Mouse (Mus musculus): Measurements from ENCODE around the gene Ints1.
A peak's percentile ranks its signal among the peaks of the same experiment; 100 is the strongest.

Ints1 gene

GRCm38 (mm10) chr5:139745771-139746170, 29.7 kb downstream of the Ints1 start:
- TF ChIP-seq GATA4 (IDR thresholded peaks at IDR 0.05; ENCODE audit: insufficient replicate concordance, low read length): no peak

DNA sequence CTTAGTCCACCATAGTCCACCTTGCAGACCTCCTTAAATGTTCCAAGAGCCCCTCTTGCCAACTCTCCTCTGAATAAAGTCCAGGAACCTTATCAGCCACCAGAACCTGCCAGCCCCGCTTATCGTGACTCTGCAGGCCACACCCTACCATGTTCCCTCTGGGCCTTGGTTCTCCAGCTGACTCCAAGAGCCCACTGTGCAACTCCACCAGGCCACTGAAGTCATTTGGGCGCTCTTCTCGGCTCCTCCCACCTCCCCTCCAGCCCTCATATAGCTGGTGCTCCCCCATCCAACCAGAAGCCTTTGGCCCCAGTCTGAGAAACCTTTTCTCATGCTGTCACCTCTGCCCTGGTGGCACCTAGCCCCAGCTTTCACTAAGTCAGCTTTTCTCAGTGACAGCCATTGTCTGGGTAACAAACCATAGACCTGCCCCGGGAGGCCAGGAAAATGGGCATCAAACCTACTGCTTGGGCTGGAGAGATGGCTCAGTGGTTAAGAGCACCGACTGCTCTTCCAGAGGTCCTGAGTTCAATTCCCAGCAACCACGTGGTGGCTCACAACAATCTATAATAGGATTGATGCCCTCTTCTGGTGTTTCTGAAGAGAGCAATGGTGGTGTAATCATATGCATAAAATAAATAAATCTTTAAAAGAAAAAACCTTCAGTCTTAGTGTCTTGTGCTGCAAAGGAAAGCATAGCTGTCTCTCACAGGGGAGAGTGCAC, 36.7 kb downstream of the Ints1 start:
- TF ChIP-seq GATA4 (IDR thresholded peaks at IDR 0.05; ENCODE audit: insufficient replicate concordance, low read length): no peak

DNA sequence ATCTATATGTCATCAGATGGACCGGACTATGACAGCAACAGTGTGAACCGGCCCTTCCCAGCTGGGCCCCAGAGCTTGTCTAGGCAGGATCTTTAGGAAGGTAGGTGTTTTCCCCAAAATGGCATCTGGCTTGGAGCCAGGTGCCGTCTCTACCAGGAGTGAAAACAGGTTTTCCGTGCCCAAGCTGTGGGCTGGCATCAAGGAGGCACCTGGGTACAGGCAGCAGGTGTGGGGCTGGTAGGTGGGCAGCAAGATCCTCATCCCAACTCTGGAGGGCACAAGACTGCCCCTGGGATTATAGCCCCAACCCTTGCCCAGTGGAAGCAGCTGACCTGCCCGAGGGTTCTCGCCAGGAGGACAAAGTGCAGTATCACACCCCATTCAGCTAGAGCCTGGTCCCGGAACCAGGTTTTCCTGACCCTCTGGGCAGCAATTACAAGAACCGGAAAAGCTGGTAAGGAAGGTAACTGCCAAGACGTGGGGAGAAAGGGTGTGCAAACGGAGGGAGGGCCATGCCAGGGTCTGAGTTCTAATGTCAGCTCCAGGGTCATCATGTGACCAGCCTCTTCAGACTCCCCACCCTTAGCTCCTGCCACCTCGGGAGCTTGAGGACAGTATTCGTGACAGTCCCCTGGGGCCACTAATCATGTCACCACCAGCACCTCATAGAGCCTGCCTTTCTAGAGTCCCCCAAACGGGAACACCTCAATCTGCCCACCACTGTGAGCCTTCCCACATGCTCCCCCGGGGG, 37.5 kb downstream of the Ints1 start:
- TF ChIP-seq GATA4 (IDR thresholded peaks at IDR 0.05; ENCODE audit: insufficient replicate concordance, low read length): no peak

DNA sequence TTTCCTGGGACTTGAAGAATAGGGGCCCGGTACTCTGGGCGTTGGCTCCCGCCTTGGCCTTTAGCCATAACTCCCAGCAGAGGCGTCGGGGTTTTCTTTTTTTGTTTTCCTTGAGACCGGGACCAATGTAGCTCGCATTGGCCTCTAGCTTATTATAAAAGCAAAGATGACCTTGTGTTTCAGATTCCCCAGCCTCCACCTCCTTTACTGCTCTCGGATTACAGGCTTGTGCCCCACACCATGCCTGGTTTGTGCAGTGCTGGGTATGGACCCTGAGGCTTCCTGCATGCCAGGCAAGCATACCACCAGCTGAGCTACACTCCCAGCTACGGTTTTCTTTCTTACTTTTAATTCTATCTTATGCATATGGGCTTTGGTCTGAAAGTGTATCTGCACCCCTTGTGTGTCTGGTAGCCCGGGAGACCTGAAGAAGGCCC, 39.0 kb downstream of the Ints1 start:
- no peak for TF ChIP-seq GATA4 (IDR thresholded peaks at IDR 0.05; ENCODE audit: insufficient replicate concordance, low read length)

- no peak for TF ChIP-seq GATA4 (IDR thresholded peaks at IDR 0.05; ENCODE audit: insufficient replicate concordance, low read length)
Observed at GRCm38 (mm10) chr5:139735677-139736503, 39.6 kb downstream of the Ints1 start, which contains the start of gene Micall2. Micall2 (minus strand) TSS chr5:139736336.

DNA sequence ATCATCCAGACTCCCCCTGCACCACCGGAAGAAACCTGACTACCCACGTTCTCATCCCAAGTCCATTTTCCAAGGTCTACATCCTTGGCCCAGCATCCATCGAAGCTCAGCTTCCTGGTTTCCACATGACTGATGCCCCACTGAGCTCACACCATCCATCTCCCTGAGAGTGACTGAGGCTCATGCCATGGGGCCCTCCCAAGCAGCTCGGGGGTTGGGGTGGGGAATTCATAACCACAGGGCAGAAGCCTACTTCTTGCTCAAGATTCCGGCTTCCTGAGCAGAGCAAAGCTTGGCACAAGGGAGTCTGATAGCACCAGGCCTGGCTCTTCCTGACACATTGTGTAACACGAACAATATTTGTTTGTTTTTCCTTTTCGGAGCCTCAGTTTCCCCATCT, 40.7 kb downstream of the Ints1 start:
- no peak for TF ChIP-seq GATA4 (IDR thresholded peaks at IDR 0.05; ENCODE audit: insufficient replicate concordance, low read length)

GRCm38 (mm10) chr5:139734016-139734415, 41.5 kb downstream of the Ints1 start:
- peak; percentile 89; the same call in 1 of the 2 replicates for TF ChIP-seq GATA4 (IDR thresholded peaks at IDR 0.05; ENCODE audit: insufficient replicate concordance, low read length)

DNA sequence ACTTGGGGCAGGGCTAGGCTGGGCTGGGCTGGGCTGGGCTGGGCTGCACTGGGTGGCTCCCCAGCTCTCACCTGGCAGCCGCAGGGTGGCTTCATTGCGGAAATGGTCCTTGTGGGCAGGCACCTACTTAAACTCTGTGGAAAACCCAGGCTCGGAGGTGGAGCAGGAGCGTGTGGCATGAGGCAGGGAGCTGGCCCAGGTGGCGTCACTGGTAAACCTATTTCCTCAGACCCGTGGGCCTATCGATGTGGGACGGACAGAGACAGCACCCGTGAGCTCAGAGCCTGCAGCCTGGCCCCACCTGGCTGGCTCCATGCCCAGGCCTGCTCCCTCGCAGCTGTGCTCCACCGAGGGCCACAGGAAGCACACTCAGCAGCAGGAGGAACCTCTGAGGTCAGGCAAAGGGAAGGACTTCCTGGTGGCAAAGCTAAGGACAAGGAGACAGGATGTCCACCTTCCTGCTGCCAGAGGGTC, 42.8 kb downstream of the Ints1 start:
- TF ChIP-seq GATA4 (IDR thresholded peaks at IDR 0.05; ENCODE audit: insufficient replicate concordance, low read length): peak; percentile 46; the same call in 1 of the 2 replicates

DNA sequence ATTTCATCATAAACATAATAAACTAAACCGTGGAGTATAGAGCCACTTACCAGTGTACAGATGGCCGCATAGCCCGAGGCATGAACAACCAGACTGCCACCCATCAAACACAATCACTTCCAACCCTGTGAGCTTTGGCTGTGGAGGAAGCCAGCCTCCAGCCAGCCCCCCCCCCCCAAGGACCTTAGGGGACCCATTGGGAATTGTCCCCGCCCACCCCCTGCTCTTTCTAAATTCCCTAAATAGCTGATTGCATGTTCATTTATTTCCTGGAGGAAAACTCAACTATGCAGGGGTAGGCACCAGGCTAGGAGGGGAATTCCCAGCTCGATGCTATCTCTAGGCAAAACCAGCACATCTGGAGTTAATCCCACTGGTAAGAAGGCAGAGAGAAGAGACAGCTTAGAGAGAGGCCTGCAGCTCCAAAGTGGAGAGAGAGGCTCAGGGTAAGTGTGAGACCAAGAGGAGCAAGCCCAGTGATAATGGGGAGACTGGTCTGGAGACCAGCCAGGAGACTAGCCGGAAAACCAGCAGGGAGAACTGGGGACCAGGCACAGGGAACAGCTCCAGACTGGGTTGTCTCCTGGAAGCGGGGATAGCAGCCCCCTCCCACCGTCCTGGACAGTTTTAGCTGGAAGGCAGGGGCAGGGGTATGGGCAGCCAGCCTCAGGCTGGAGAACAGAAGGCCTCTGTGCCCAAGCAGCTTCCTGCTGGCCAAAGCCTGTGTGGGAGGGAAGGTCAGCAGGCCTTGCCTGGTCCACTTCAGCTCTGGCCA, 44.6 kb downstream of the Ints1 start:
- peak; percentile 27; the same call in 1 of the 2 replicates for TF ChIP-seq GATA4 (IDR thresholded peaks at IDR 0.05; ENCODE audit: insufficient replicate concordance, low read length)

GRCm38 (mm10) chr5:139727261-139727660, 48.2 kb downstream of the Ints1 start:
- no peak for TF ChIP-seq GATA4 (IDR thresholded peaks at IDR 0.05; ENCODE audit: insufficient replicate concordance, low read length)

DNA sequence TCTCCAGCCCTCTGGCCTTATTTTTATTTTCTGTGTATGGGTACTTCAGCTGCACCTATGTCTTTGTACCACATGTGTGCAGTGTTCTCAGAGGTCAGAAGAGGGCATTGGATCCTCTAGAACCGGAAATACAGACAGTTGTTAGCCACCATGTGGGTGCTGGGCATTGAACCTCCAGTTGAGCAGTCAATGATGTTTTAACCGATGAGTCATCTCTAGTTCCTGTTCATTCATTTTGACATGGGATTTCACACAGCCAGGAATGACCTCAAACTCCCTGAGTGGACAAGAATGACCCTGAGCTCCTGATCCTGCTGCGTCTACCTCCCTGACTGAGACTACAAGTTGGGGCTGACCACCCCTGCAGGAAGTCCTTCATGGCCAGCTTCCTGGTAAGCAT, 49.3 kb downstream of the Ints1 start:
- no peak for TF ChIP-seq GATA4 (IDR thresholded peaks at IDR 0.05; ENCODE audit: insufficient replicate concordance, low read length)

GRCm38 (mm10) chr5:139724336-139725116, 50.9 kb downstream of the Ints1 start:
- TF ChIP-seq GATA4 (IDR thresholded peaks at IDR 0.05; ENCODE audit: insufficient replicate concordance, low read length): no peak

GRCm38 (mm10) chr5:139723113-139723512, 52.4 kb downstream of the Ints1 start:
- no peak for TF ChIP-seq GATA4 (IDR thresholded peaks at IDR 0.05; ENCODE audit: insufficient replicate concordance, low read length)

DNA sequence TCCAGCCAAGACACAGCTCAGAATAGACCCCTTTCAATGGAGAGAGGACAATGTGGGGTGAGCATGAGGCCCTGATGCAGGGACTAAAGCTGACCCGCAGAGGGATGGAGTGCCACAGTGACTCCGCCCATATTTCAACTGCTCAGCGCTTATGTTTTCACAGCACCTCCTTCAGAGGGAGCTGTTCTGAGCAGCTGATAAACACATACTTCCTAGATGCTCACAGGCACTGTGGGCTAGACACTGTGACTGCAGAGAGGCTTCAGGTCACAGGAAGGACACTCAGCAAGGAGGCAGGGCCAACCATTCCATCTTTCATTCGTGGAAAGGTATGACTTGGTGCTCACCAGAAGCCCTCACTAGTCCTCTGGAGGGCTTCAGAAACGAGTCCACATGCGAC, 52.8 kb downstream of the Ints1 start:
- TF ChIP-seq GATA4 (IDR thresholded peaks at IDR 0.05; ENCODE audit: insufficient replicate concordance, low read length): no peak

Measured in liver, adult (tissue).